Mouse (Mus musculus): Measurements from ENCODE around the gene Rnf11. TPM values are rescaled to one million over a fixed set of nuclear protein-coding genes. Genes with fewer than 3 reads are reported as not detected.
"Not testable (repeated sequence)": the region's sequence is repeated elsewhere in the genome, so short reads cannot be mapped to it uniquely, and the experiment has no call there.

Gene Rnf11
- total RNA-seq, 4 experiments from 2014 or later, result 157 to 186 (median 170) TPM

- DNase-seq (ENCODE audit: low spot score in 2 of 2), result no peak
These were observed 72.3 kb downstream of the Rnf11 start for GRCm38 (mm10) chr4:109412233-109412632.

- no peak for DNase-seq (ENCODE audit: low spot score in 2 of 2)
These were observed 73.1 kb downstream of the Rnf11 start for GRCm38 (mm10) chr4:109411377-109411967.

GRCm38 (mm10) chr4:109410681-109411376 lies 73.7 kb downstream of the Rnf11 start:
- no peak for DNase-seq (ENCODE audit: low spot score in 2 of 2)

DNA sequence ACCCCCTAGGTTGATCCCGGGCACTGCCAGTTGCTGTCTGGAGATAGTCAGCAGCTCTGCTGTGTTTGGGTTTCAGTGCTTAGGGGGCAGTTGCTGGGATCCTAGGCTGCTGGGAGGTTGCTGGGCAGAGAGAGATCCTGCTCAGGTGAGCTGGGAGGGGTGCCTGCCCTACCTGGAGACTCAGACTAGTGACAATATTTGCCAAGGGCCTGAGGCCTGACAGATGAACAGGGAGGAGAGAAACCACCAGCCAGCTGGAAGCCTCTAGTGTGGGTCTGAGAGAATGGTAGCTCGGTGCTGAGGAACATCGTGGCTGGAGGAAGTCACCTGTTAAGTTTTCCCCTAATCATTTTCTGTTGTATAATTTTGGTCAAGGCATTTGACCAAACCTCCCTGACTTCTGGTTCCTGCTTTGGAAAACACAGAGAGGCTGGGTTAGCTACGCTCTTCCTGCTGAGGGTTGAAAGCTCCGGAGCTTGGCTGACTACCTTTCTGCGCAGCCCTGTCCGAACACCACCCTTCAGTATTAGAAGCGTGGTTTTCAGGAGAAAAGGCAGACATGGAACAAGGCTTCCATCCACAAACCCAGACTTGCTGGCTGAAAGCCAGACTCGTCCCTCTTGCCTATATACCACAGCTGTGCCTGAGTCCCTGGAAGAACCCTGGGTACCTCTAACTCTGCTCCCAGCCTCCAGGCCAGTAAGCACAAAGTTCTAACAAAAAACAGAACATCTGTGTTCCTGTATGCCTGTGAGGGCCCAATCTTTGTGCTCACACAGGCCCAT lies 76.6 kb downstream of the Rnf11 start:
- no peak for DNase-seq (ENCODE audit: low spot score in 2 of 2)

DNA sequence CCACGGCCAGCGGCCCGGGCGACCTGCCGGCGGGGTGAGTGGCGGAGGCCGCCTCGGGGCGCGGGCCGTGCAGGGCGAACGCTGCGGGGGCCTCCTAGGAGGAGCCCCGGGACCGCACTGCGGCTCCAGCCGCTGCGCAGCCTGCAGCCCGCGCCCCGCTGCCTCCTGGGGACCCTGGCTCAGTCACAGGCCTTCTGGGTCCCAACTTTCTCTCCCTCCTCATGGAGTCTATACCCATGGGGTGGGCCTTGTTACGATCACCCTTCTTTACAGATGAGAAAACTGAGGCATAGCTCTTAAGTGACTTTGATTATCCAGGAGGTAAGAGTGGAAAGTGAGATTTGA lies 77.4 kb downstream of the Rnf11 start:
- DNase-seq (ENCODE audit: low spot score in 2 of 2), result no peak

GRCm38 (mm10) chr4:109406486-109407175 lies 77.9 kb downstream of the Rnf11 start, which contains the start of gene Ttc39a:
Ttc39a (plus strand) TSS chr4:109406623.
- DNase-seq (ENCODE audit: low spot score in 2 of 2), result no peak

- DNase-seq (ENCODE audit: low spot score in 2 of 2), result peak in 1 of 2 experiments; percentile 30
These were observed 78.5 kb downstream of the Rnf11 start for GRCm38 (mm10) chr4:109406054-109406485.

DNA sequence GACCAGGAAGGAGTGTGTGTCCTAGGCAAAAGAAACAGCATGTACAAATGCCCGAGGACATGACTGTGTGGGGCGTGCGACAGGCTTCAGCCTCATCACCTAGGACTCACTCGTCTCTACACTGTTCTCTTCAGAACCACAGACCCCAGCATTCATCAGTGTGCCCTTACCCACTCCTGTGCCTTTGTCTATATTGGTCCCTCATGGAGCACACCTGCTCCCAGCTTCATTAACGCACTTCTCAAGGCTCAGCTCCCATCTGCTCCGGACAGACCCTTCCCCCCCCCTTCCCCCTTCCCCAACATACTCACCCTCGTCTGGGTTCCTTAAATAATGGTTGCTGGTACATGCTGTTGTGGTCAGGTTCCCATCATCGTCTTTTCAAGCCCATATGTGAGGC lies 79.1 kb downstream of the Rnf11 start:
- no peak for DNase-seq (ENCODE audit: low spot score in 2 of 2)

GRCm38 (mm10) chr4:109404908-109405307 lies 79.6 kb downstream of the Rnf11 start:
- DNase-seq (ENCODE audit: low spot score in 2 of 2), result not testable (repeated sequence)

GRCm38 (mm10) chr4:109401176-109401689 lies 83.3 kb downstream of the Rnf11 start:
- DNase-seq (ENCODE audit: low spot score in 2 of 2), result no peak

Other genes with a start within 250 kb of the Rnf11 start
- gene Eps15, start 204.5 kb downstream of the Rnf11 start, total RNA-seq (2022), result 100 to 1,000 TPM; 195 to 231 (median 218) TPM
- 1 to 10 TPM; 2.2 to 2.7 (median 2.6) TPM for gene Ttc39a, start 78.1 kb downstream of the Rnf11 start, total RNA-seq (2022)
- not detected for gene 4930522H14Rik, start 46.6 kb upstream of the Rnf11 start, total RNA-seq (2022)
- 1 to 10 TPM; 2.6 to 4.1 (median 3.0) TPM for gene Cdkn2c, start 182.5 kb upstream of the Rnf11 start, total RNA-seq (2022)
- 10 to 100 TPM; 22.9 to 26.6 (median 24.3) TPM for gene Faf1, start 191.9 kb upstream of the Rnf11 start, total RNA-seq (2022)